Mouse (Mus musculus) MEL (cell line): ENCODE measurements around the gene Olfr108. TPM values are rescaled to one million over a fixed set of nuclear protein-coding genes. Genes with fewer than 3 reads are reported as not detected.

Experiments used
- DNase-seq: peaks from one replicate; pipeline ENCODE4 v3.0.0; 2011; ENCODE audit warnings: low read depth, low spot score
- H3K27ac ChIP-seq: 2 replicates; pipeline ENCODE4 v1.5.1; 2012; ENCODE audit warnings: low read depth, mild to moderate bottlenecking, control low read depth, low read length, moderate library complexity; ENCODE audit not compliant: control insufficient read depth
- H3K27me3 ChIP-seq, 2 experiments: fragments of 150-350 bp in 1 of 2; sonication (generic) in 1 of 2; 2 replicates each; pipeline ENCODE4 v1.6.1; 2012; ENCODE audit warnings: low read length in 2 of 2, mild to moderate bottlenecking in 2 of 2, improper control_type of control experiment in 1 of 2, moderate library complexity in 1 of 2; ENCODE audit not compliant: insufficient read depth in 2 of 2, control insufficient read depth in 1 of 2
- H3K36me3 ChIP-seq, 2 experiments: 2 replicates each; pipeline ENCODE4 v1.6.1; 2012 to 2014; ENCODE audit warnings: low read length in 2 of 2, improper control_type of control experiment in 1 of 2, inconsistent platforms in 1 of 2, mild to moderate bottlenecking in 1 of 2; ENCODE audit not compliant: insufficient read depth in 2 of 2, control insufficient read depth in 1 of 2
- H3K4me1 ChIP-seq, 2 experiments: fragments of 150-350 bp in 1 of 2; sonication (generic) in 1 of 2; 2 replicates each; pipeline ENCODE4 v1.6.1; 2012; ENCODE audit warnings: low read length in 2 of 2, improper control_type of control experiment in 1 of 2, mild to moderate bottlenecking in 1 of 2; ENCODE audit not compliant: insufficient read depth in 2 of 2, control insufficient read depth in 1 of 2
- H3K4me3 ChIP-seq, 2 experiments: fragments of 150-350 bp in 1 of 2; sonication (generic) in 1 of 2; 2 replicates each; pipeline ENCODE4 v1.5.1; 2012; ENCODE audit warnings: low read depth in 2 of 2, low read length in 2 of 2, mild to moderate bottlenecking in 2 of 2, moderate library complexity in 2 of 2, control low read depth in 1 of 2, improper control_type of control experiment in 1 of 2; ENCODE audit not compliant: control insufficient read depth in 1 of 2, insufficient read depth in 1 of 2
- H3K79me2 ChIP-seq: 2 replicates; pipeline ENCODE4 v1.6.1; 2012; ENCODE audit warnings: mild to moderate bottlenecking, low read length, moderate library complexity; ENCODE audit not compliant: control insufficient read depth, poor library complexity, insufficient read depth
- H3K9ac ChIP-seq: 2 replicates; pipeline ENCODE4 v1.6.1; 2012; ENCODE audit warnings: low read depth, mild to moderate bottlenecking, control low read depth, low read length, moderate library complexity; ENCODE audit not compliant: control insufficient read depth, poor library complexity, severe bottlenecking
- H3K9me3 ChIP-seq: fragments of 150-350 bp; sonication (generic); replicated peaks from 2 replicates; pipeline ENCODE4 v1.6.1; 2012; ENCODE audit warnings: mild to moderate bottlenecking, low read length, improper control_type of control experiment, moderate library complexity; ENCODE audit not compliant: insufficient read depth
- BHLHE40 ChIP-seq: IDR thresholded peaks from 2 replicates; pipeline ENCODE4 v1.6.1; 2012; ENCODE audit warnings: low read depth, mild to moderate bottlenecking, inconsistent platforms, low read length, improper control_type of control experiment, borderline replicate concordance
- CTCF ChIP-seq, 3 experiments: IDR thresholded peaks in 2 of 3; conservative IDR thresholded peaks in 1 of 3; 2 replicates each; pipeline ENCODE4 v1.5.1; 2011 to 2012; ENCODE audit warnings: low read length in 3 of 3, low read depth in 2 of 3, mild to moderate bottlenecking in 2 of 3, improper control_type of control experiment in 1 of 3, inconsistent platforms in 1 of 3, mixed read lengths in 1 of 3, moderate library complexity in 1 of 3; ENCODE audit not compliant: control insufficient read depth in 1 of 3, insufficient read depth in 1 of 3, poor library complexity in 1 of 3, severe bottlenecking in 1 of 3
- E2F4 ChIP-seq: IDR thresholded peaks from 2 replicates; pipeline ENCODE4 v1.6.1; 2011; ENCODE audit warnings: low read depth, low read length, improper control_type of control experiment, borderline replicate concordance
- ELF1 ChIP-seq: IDR thresholded peaks from 2 replicates; pipeline ENCODE4 v1.6.1; 2014; ENCODE audit warnings: low read depth, mild to moderate bottlenecking, inconsistent platforms, low read length, improper control_type of control experiment, moderate library complexity
- ETS1 ChIP-seq: IDR thresholded peaks from 2 replicates; pipeline ENCODE4 v1.6.1; 2012; ENCODE audit warnings: low read depth, mild to moderate bottlenecking, inconsistent platforms, low read length, improper control_type of control experiment, moderate library complexity
- GABPA ChIP-seq: IDR thresholded peaks from 2 replicates; pipeline ENCODE4 v1.6.1; 2012; ENCODE audit warnings: low read depth, mild to moderate bottlenecking, inconsistent platforms, low read length, improper control_type of control experiment, moderate library complexity
- GATA1 ChIP-seq: IDR thresholded peaks from 2 replicates; pipeline ENCODE4 v1.6.1; 2011; ENCODE audit warnings: low read depth, low read length, improper control_type of control experiment
- HCFC1 ChIP-seq: IDR thresholded peaks from 2 replicates; pipeline ENCODE4 v1.6.1; 2012; ENCODE audit warnings: low read depth, mild to moderate bottlenecking, inconsistent platforms, low read length, improper control_type of control experiment, moderate library complexity
- JUND ChIP-seq: IDR thresholded peaks from 2 replicates; pipeline ENCODE4 v1.6.1; 2011; ENCODE audit warnings: low read depth, mild to moderate bottlenecking, improper control_type of control experiment, low read length
- MAFK ChIP-seq: IDR thresholded peaks from 2 replicates; pipeline ENCODE4 v1.6.1; 2011; ENCODE audit warnings: low read depth, mild to moderate bottlenecking, low read length, improper control_type of control experiment, borderline replicate concordance
- MAZ ChIP-seq: IDR thresholded peaks from 2 replicates; pipeline ENCODE4 v1.6.1; 2012; ENCODE audit warnings: low read depth, mild to moderate bottlenecking, inconsistent platforms, low read length, improper control_type of control experiment
- MEF2A ChIP-seq: IDR thresholded peaks from 2 replicates; pipeline ENCODE4 v1.6.1; 2014; ENCODE audit warnings: low read depth, mild to moderate bottlenecking, inconsistent platforms, low read length, improper control_type of control experiment; ENCODE audit not compliant: poor library complexity, insufficient replicate concordance, severe bottlenecking; ENCODE audit errors: extremely low read depth
- NELFE ChIP-seq: IDR thresholded peaks from 2 replicates; pipeline ENCODE4 v1.6.1; 2011; ENCODE audit warnings: low read depth, low read length, improper control_type of control experiment
- NRF1 ChIP-seq: IDR thresholded peaks from 2 replicates; pipeline ENCODE4 v1.6.1; 2014; ENCODE audit warnings: low read depth, mild to moderate bottlenecking, inconsistent platforms, low read length, improper control_type of control experiment, moderate library complexity; ENCODE audit not compliant: poor library complexity, insufficient read depth, severe bottlenecking
- POLR2AphosphoS2 ChIP-seq: IDR thresholded peaks from 2 replicates; pipeline ENCODE4 v1.6.1; 2011; ENCODE audit warnings: low read length, improper control_type of control experiment
- POLR2AphosphoS5 ChIP-seq: IDR thresholded peaks from 2 replicates; pipeline ENCODE4 v1.6.1; 2012; ENCODE audit warnings: low read depth, borderline replicate concordance, mild to moderate bottlenecking, inconsistent platforms, low read length, moderate library complexity, mixed read lengths
- RAD21 ChIP-seq: IDR thresholded peaks from 2 replicates; pipeline ENCODE4 v1.6.1; 2011; ENCODE audit warnings: mild to moderate bottlenecking, low read depth, low read length, improper control_type of control experiment
- RCOR1 ChIP-seq: IDR thresholded peaks from 2 replicates; pipeline ENCODE4 v1.6.1; 2012; ENCODE audit warnings: low read depth, mild to moderate bottlenecking, inconsistent platforms, low read length, improper control_type of control experiment
- TBP ChIP-seq: IDR thresholded peaks from 2 replicates; pipeline ENCODE4 v1.8.0; 2011; ENCODE audit warnings: low read depth, low read length, improper control_type of control experiment
- UBTF ChIP-seq: IDR thresholded peaks from 2 replicates; pipeline ENCODE4 v1.6.1; 2012; ENCODE audit warnings: low read depth, mild to moderate bottlenecking, inconsistent platforms, low read length, improper control_type of control experiment, moderate library complexity, borderline replicate concordance; ENCODE audit not compliant: insufficient read depth
- USF1 ChIP-seq: IDR thresholded peaks from 2 replicates; pipeline ENCODE4 v1.6.1; 2014; ENCODE audit warnings: low read depth, mild to moderate bottlenecking, inconsistent platforms, low read length, improper control_type of control experiment, moderate library complexity
- USF2 ChIP-seq, 2 experiments: IDR thresholded peaks; 2 replicates each; pipeline ENCODE4 v1.6.1; 2011 to 2012; ENCODE audit warnings: improper control_type of control experiment in 2 of 2, low read length in 2 of 2, borderline replicate concordance in 1 of 2, inconsistent platforms in 1 of 2, low read depth in 1 of 2, mild to moderate bottlenecking in 1 of 2; ENCODE audit not compliant: insufficient read depth in 1 of 2
- ZKSCAN1 ChIP-seq: IDR thresholded peaks from 2 replicates; pipeline ENCODE4 v1.6.1; 2012; ENCODE audit warnings: low read depth, mild to moderate bottlenecking, inconsistent platforms, low read length, improper control_type of control experiment, moderate library complexity
- polyA plus RNA-seq, 2 experiments: library from polyadenylated mRNA; stranded (reverse) in 1 of 2; unstranded in 1 of 2; fragments of >175 nt in 1 of 2; fragments of >200 nt in 1 of 2; gene quantifications; 2 replicates each; pipeline versions ENCODE4 v1.2.1 to v1.2.4; 2012; ENCODE audit warnings: low replicate concordance in 2 of 2, low read depth in 1 of 2; ENCODE audit not compliant: insufficient read length in 2 of 2, insufficient read depth in 1 of 2, missing spikeins in 1 of 2
- total RNA-seq: library from RNA; depleted of rRNA; stranded (reverse); fragments of 300-350 nt; gene quantifications from 2 replicates; pipeline ENCODE4 v1.2.3, GENCODE M21; 2012

Gene Olfr108
- total and polyA plus RNA-seq, 3 experiments, result not detected

DNA sequence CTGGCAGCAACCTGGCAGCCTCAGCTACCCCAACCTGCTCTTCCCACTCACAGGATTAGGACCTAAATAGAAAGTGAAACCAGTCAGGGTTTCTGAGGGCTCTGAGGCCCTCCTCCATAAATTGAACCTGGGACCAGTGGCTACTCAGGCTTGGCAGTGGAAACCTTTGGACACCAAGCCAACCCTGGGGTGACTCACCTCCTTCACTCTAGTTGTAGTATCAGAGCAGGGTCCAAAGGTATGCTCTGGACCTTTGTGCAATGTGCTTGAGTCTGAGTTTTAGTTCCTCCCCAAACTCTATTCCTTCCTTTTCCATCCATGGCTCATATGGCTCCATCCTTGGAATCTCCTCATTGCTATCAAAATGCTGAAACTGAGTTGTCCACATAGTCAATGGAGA is 31.9 kb upstream of the Olfr108 start:
- Histone ChIP-seq H3K79me2 (no peaks in the 10 kb centered on the region), H3K27ac (no peak overlapping the region), H3K4me3 (no peak overlapping the region), H3K36me3 (no peaks in the 10 kb centered on the region), H3K4me1 (no peaks in the 10 kb centered on the region), H3K9ac (no peak overlapping the region), H3K9me3 (no peaks in the 10 kb centered on the region), H3K27me3 (no peaks in the 10 kb centered on the region)
- no peak for DNase-seq
- TF ChIP-seq POLR2AphosphoS2 (no peak), USF1 (no peak), CTCF (IDR thresholded peaks at IDR 0.05 in 2 of 3, conservative IDR thresholded peaks at IDR 0.05 in 1 of 3; ENCODE audit: control insufficient read depth in 1 of 3, insufficient read depth in 1 of 3, low read depth in 2 of 3, low read length in 3 of 3, poor library complexity in 1 of 3, severe bottlenecking in 1 of 3) (no peak), E2F4 (no peak), MAFK (no peak), HCFC1 (no peak), MEF2A (no peak), ELF1 (no peak), JUND (no peak), NRF1 (no peak), POLR2AphosphoS5 (no peak), USF2 (IDR thresholded peaks at IDR 0.05; ENCODE audit: borderline replicate concordance in 1 of 2, insufficient read depth in 1 of 2, low read depth in 1 of 2, low read length in 2 of 2) (no peak), RAD21 (no peak), RCOR1 (no peak), BHLHE40 (no peak), TBP (no peak), ETS1 (no peak), GATA1 (no peak), NELFE (no peak)

DNA sequence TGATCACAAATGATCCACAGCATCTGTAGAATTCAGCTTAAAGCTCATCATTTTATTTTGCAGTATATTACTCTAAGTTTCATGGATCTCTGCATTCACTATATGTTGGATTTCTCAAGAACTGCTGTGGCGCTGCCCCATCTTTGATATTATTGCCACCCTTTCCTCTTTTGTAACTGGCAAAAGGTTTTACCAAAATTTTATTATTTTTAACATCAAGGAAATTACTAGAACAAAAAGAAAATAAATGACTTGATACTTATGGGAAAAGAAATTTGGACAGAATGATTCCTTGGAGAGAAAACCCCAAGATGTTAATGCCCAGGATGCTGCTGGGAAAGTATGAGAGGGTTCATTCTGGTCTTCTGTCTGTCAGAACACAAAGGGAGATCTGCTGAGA is 13.3 kb downstream of the Olfr108 start, which contains the start of gene Olfr109:
Gene Olfr109 (plus strand): TSS at position 301 of the 400 bp plus-strand sequence.
- H3K4me3 ChIP-seq, result no peak within 1 kb of the TSS
- no peak within 1 kb of the TSS for H3K27ac ChIP-seq
- H3K27me3 ChIP-seq, result no peaks in the 10 kb centered on the region
- no peaks in the 10 kb centered on the region for H3K9me3 ChIP-seq
- no peaks in the 10 kb centered on the region for H3K36me3 ChIP-seq
- TF ChIP-seq GABPA, result no peak
- no peak for TF ChIP-seq MAZ
- TF ChIP-seq NRF1, result no peak
- no peak for TF ChIP-seq ELF1
- no peak for TF ChIP-seq POLR2AphosphoS5
- no peak for TF ChIP-seq ZKSCAN1
- TF ChIP-seq POLR2AphosphoS2, result no peak
- TF ChIP-seq BHLHE40, result no peak
- no peak for TF ChIP-seq MEF2A
- no peak for TF ChIP-seq TBP
- TF ChIP-seq RCOR1, result no peak
- TF ChIP-seq UBTF, result no peak
- H3K4me1 ChIP-seq, result no peaks in the 10 kb centered on the region
- H3K9ac ChIP-seq, result no peak within 1 kb of the TSS
- no peaks in the 10 kb centered on the region for H3K79me2 ChIP-seq
- DNase-seq, result no peak
